Mouse (Mus musculus) A20 (cell line): Measurements from ENCODE around the gene Plvap.
A peak's percentile ranks its signal among the peaks of the same experiment; 100 is the strongest.

Source experiments
- DNase-seq: peaks from one replicate; pipeline ENCODE4 v3.0.0-alpha.2; 2011; ENCODE audit warnings: low read depth, low spot score

Plvap gene

DNA sequence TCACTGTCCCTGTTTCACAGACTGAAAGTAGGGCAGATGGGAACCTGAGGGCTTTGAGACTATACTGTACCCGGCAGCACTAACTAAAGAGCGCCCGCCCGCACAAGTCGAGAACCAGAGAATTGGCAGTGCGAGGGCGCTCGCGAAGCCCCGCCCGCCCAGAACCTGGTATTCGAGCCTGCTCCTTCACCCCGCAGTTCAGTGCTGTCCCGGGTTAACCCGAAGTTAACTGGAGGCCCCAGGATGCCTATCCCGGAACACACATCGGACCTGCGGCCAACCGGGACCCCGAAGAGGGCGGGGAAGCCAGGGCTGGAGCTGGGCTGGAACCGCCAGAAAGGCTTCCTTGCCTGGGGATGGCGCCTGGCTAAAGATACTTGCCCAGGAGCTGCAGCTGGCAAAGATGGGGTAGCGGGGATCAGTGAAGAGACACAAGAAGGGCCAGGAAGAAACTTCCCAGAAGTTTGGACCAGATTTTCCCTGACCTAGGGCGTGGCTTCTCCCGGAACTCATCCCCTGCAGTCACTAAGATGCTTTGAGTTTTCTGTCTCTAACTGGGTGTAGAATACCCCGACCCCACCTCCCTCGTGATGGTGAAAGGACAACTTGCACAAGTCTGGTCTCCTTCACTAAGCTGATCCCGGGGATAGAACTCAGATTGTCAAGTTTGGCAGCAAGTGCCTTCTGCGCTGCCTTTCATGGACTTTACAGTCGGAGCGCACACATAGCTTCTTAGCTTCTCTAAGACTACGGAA, 23.7 kb downstream of the Plvap start, which contains the start of gene Gtpbp3:
Gene Gtpbp3, plus strand, starts transcription at position 413 of the 755 bp plus-strand sequence.
- peak; percentile 91 for DNase-seq

GRCm38 (mm10) chr8:71486136-71486529, 25.4 kb downstream of the Plvap start:
- no peak for DNase-seq

DNA sequence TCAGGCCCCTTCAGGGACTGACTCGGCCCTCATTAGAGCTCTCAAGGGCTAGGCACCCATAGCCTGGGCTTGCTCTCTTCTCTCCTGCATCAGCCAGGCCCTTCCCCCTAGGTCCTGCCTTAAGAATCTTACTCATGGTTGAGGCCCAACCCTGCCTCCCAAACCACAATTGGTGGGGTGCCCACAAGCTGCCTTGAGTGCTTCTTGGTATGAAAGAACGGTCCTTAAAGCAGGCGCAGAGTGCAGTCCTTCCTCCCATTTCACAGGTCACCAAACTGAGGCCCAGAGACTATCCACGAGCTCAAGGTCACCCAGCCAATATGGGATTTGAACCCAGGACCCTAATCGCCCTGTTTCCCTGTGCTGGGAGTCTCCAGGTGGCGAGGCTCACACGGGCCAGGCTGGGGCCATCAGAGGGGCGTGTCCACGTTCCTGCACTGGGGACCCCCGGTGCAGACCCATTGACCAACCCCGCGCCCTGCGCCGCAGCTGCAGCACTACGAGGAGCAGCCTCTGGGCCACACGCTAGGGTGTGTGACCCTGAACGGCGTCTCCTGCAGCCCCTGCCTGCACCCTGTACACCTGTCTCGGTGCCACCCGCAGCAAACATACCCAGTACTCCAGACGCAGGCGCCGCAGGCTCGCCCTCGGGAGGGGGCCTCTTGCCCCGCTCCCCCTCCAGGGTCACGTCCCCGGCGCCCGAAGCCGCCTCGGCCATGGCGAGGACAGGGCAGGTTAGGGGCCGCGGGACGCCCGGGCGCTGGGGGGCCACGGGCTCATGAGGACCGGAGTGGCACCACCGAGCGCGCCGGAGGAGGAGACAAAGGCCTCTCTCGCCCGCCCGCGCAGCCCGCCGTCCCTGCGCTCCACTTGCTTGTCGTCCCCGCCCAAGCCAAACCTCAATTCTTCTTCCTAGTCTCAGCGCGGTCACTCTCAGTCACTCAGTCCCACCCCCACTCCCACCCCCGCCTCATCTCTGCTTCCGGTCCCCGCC, 26.1 kb downstream of the Plvap start, which contains the start of gene Ano8:
Gene Ano8, minus strand, starts transcription at position 822 of the 994 bp plus-strand sequence.
- DNase-seq: peak; percentile 93

GRCm38 (mm10) chr8:71484736-71485135, 26.8 kb downstream of the Plvap start:
- no peak for DNase-seq

DNA sequence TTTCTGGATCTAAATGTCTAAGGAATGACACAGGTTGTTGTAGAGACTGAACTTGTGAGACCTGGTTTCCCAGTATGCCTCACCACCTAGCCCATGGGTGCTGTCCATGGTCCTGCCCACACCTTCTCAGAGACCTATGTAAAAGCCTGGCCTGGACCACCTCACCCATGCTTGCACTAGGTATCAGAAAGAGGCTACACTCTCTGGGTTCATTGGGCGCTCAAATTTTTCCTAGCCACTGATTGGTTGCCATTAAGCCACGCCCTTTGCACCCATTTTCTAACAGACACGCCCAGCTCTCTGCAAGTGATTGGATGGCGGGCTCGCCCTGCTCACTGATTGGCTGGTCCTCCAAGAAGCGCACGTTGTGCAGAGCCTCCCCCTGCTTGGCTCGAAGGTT, 27.6 kb downstream of the Plvap start:
- DNase-seq: peak; percentile 51

- no peak for DNase-seq
Observed at GRCm38 (mm10) chr8:71478943-71479342, 32.6 kb downstream of the Plvap start.

- peak; percentile 88 for DNase-seq
Observed at GRCm38 (mm10) chr8:71477196-71477845, 34.2 kb downstream of the Plvap start.

DNA sequence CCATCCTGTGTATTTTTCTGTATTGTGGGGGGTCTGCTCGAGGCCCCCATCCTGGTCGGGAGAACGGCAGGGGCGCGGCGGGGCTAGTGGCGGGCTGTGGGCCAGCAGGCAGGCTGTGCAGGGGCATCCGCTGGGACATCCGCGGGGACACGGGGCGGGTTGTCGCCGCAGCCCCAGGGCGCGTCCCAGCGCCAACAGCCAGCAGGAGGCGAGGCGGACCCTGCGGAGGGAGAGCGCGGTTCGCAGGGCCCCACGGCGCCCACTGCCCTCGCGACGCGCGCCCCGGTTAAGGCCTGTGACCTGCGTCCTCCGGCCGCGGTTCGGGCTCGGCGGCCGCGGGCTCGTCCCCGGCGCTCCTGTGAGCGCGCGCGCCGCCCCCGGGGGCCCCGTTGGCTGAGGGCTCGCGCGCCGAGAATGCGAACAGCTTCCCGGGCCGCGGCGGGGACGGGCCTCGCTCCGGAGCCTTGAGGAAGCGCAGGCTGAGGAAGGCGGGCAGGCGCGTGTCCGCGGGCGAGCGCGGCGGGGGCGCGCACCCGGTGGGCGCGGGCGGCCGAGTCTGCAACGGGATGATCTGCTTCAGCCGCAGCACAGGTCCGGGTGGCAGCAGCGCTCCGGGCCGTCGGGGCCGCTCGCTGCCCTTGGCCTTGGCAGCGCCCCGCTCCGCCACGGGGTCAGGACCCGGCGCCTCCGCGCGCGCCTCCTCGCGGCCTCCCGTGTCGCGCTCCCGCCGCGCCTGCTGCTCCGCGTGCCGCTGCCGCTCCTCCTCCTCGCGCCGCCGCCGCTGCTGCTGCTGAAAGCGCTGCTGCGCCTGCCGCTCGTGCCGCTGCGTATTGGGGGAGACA, 35.2 kb downstream of the Plvap start:
- DNase-seq: peak; percentile 91

GRCm38 (mm10) chr8:71475702-71476075, 35.9 kb downstream of the Plvap start:
- DNase-seq: peak; percentile 36

DNA sequence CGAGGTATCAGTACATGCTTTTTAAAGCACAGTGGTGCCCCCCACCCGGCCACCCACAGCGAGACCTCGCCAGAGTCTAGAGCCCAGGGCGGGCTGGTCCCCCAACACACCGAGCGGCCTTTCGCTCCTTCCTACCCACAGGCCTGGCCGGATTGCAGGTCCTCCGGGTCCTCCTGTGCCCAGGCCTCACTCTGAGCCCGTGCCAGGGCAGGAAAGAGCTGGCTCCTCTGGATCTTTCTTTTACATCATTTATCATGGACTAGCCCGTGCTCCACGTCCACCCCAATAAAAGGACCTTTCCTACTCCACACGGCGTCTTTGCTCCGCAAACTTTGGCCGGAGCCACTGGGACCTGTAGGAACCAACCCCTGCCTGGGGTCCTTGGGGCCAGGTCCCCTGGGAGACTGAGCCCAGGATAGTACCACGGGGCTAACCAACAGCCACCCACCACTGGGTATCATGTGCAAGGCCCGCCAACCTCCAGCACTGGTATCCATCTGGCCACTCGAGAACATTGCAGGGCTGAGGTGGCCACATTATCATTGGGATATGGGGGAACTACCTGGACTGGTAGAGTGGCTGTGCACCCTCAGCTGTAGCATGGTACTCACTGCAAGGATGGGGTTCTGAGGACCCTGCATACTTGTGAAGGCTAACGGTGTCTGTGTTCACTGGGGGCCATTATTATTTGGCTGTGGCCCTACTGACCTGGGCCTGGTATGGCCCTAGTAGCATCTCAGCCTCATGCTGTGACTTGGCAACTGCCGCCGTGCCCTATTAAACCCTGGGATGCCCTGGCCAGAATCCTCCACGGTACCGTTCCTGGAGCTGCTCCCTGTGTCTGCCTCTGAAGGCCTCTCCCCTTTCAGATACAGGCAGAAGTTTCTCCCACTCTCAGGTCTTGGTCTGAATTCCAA, 36.5 kb downstream of the Plvap start:
- DNase-seq: no peak

DNA sequence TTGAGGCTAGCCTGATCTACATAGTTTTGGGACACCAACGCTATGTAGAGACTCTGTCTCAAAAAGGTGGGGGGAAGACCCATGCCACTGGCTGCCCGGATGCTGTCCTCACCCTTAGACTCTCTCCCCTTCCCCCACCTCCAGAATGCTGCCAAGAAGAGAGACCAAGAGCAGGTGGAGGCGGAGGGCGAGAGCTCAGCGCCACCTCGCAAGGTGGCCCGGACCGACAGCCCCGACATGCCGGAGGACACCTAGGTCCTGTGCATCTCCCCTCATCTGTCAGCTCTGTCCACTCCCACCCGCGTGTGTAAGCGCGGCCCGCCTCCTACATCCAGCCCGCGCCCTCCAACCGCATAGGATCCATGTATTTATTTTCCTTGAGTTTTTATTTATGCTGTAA, 37.2 kb downstream of the Plvap start:
- DNase-seq: no peak

GRCm38 (mm10) chr8:71472601-71473386, 38.8 kb downstream of the Plvap start:
- no peak for DNase-seq

GRCm38 (mm10) chr8:71471861-71472260, 39.7 kb downstream of the Plvap start:
- no peak for DNase-seq

GRCm38 (mm10) chr8:71470913-71471255, 40.7 kb downstream of the Plvap start:
- no peak for DNase-seq

GRCm38 (mm10) chr8:71470146-71470912, 41.2 kb downstream of the Plvap start:
- DNase-seq: no peak

GRCm38 (mm10) chr8:71469411-71469810, 42.1 kb downstream of the Plvap start:
- peak; percentile 61 for DNase-seq

DNA sequence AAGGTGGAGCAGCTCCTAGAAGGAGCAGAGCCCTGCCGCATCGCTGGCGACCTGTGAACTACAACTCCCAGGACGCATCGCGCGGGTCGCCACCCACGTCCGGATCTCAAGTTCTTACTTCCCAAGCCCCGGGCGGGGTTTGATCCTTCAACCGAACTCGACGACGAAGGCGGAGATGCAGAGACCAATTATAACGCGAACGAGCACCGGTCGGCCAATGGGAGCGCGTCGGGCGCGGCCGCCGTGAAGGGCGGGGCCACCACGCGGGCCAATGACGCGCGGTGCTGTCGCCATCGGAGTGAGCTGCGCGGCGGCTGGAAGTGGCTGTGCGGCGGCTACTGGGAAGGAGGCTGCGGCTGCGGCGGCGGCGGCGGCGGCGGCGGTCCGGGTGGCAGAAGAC, 42.6 kb downstream of the Plvap start, which contains the start of gene Dda1:
Gene Dda1, plus strand, starts transcription at position 284 of the 400 bp plus-strand sequence.
- peak; percentile 99 for DNase-seq

- DNase-seq: peak; percentile 14
Observed at GRCm38 (mm10) chr8:71468001-71468400, 43.6 kb downstream of the Plvap start.
